Mouse (Mus musculus) hindbrain, embryonic 10.5 days (tissue): ENCODE data around the gene Ifnar1. TPM values are rescaled to one million over a fixed set of nuclear protein-coding genes. Genes with fewer than 3 reads are reported as not detected.
"Not testable (repeated sequence)": the region's sequence is repeated elsewhere in the genome, so short reads cannot be mapped to it uniquely, and the experiment has no call there.

Source experiments
- DNase-seq: peaks from one replicate; pipeline ENCODE4 v3.0.0-alpha.2; 2017; ENCODE audit warnings: low spot score
- H3K27ac ChIP-seq: fragments of 300-500 bp; sonication (generic); 2 replicates; pipeline ENCODE4 v1.5.1; 2016; ENCODE audit warnings: mild to moderate bottlenecking, moderate library complexity
- H3K27me3 ChIP-seq: fragments of 300-500 bp; sonication (generic); 2 replicates; pipeline ENCODE4 v1.6.1; 2016; ENCODE audit warnings: mild to moderate bottlenecking; ENCODE audit not compliant: poor library complexity, insufficient read depth, severe bottlenecking
- H3K36me3 ChIP-seq: fragments of 300-500 bp; sonication (generic); 2 replicates; pipeline ENCODE4 v1.6.1; 2016; ENCODE audit warnings: mild to moderate bottlenecking, moderate library complexity
- H3K4me1 ChIP-seq: fragments of 300-500 bp; sonication (generic); replicated peaks from 2 replicates; pipeline ENCODE4 v1.6.1; 2016; ENCODE audit warnings: mild to moderate bottlenecking
- H3K4me3 ChIP-seq: fragments of 300-500 bp; sonication (generic); 2 replicates; pipeline ENCODE4 v1.5.1; 2016; ENCODE audit warnings: mild to moderate bottlenecking, moderate library complexity
- H3K9me3 ChIP-seq: fragments of 300-500 bp; sonication (generic); 2 replicates; pipeline ENCODE4 v1.6.1; 2016; ENCODE audit warnings: mild to moderate bottlenecking, moderate library complexity
- WGBS: fragments of 180-500 bp; shearing (Covaris S2); methylation state at CpG from one replicate; pipeline ENCODE4 v1.1.7; 2016; 5-methylcytosine and 5-hydroxymethylcytosine counted together
- polyA plus RNA-seq: library from polyadenylated mRNA; unstranded; fragments of >200 nt; fragmentation: Nextera tagmentation; extraction: Ambion mirVana; gene quantifications from 2 replicates; pipeline ENCODE4 v1.2.1, GENCODE M21; 2016

Ifnar1 gene
- polyA plus RNA-seq, 1 experiment from 2014 or later, result 50.5 TPM

DNA sequence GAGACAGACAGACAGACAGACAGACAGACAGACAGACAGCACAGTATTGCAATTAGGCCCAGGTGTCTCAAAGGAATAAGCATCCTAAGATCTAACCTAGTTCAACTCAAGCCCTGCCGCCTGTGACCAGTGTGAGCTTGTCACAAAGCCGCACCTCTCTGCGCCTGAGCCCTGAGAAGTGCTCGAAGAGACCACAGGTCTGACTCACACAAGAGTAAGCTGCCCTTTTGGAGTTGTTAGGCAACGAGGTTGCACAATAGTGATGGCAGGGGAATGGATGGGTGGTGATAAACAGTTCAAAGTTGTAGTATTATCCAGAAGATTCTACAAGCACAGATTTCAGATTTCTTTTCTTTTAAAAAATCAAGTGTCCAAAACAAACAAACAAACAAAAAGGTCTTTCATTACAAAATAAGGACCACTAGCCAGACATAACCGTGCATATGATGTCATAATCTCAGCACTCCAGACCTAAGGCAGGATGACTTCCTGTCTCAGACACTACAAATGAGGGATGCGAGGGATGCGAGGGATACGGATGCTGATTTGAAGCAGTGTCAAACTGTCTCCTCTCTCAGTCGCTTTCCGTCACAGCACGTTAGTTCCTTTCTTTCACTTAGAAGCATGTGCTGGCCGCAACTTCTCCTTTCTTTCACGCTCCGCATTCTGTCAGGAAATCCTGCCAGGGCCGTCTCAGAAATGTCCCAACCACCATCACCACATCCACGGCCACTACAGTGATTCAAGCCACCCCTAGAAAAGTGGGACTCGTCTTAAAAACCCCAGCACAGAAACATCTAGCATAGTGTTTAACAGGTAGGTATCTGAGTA is 37.7 kb downstream of the Ifnar1 start:
- no peaks in the 10 kb centered on the region for H3K27me3 ChIP-seq
- peaks cover 5% of the 10 kb centered on the region; the same call in 1 of the 2 replicates for H3K4me1 ChIP-seq
- H3K36me3 ChIP-seq, result no peaks in the 10 kb centered on the region
- DNase-seq, result no peak
- no peaks in the 10 kb centered on the region for H3K9me3 ChIP-seq
- 72% methylated on average over 18 of the region's 18 CpGs for WGBS
- H3K27ac ChIP-seq, result no peak overlapping the region
- H3K4me3 ChIP-seq, result no peak overlapping the region

DNA sequence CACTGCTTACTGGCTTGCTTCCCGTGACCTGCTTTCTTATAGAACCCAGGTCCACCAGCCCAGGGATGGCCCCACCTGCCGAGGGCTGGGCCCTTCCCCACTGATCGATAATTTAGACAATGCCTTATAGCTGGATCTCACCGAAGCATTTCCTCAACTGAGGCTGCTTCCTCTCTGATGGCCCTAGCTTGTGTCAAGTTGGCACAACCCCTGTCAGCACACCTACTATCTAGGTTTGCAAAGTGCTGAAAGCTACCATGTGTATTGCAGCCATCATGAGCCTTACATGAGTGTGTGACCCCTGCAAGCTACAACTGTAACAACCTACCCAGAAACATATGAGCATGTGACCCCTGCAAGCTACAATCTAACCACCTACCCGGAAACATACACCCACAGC is 39.2 kb downstream of the Ifnar1 start:
- Histone ChIP-seq H3K9me3 (no peaks in the 10 kb centered on the region), H3K36me3 (no peaks in the 10 kb centered on the region), H3K4me1 (peaks cover 5% of the 10 kb centered on the region; the same call in 1 of the 2 replicates), H3K4me3 (no peak overlapping the region), H3K27ac (no peak overlapping the region), H3K27me3 (no peaks in the 10 kb centered on the region)
- DNase-seq, result no peak
- 90% methylated on average over 5 of the region's 5 CpGs for whole genome bisulfite sequencing

DNA sequence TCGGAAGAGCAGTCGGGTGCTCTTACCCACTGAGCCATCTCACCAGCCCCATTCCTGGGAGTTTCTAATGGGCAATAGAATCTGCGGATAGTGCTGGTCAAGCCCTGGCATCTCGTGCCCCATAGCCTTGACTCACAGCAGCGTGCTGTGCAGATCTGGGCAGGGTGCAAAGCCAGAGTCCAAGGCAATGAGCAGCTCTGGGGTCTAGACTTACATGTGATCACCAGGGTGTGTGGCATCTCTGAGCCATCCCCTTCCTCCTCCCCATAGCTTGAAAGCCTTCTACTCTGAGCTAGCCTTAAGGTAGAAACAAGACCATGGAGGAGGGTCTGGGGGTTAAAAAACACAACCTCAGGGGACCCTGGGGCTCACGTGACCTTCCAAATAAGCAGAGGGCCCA is 41.2 kb downstream of the Ifnar1 start:
- no peaks in the 10 kb centered on the region for H3K9me3 ChIP-seq
- H3K4me1 ChIP-seq, result peaks cover 5% of the 10 kb centered on the region; the same call in 1 of the 2 replicates
- DNase-seq, result no peak
- WGBS, result 93% methylated on average over 6 of the region's 6 CpGs
- no peaks in the 10 kb centered on the region for H3K27me3 ChIP-seq
- no peaks in the 10 kb centered on the region for H3K36me3 ChIP-seq
- no peak overlapping the region for H3K4me3 ChIP-seq
- H3K27ac ChIP-seq, result no peak overlapping the region

DNA sequence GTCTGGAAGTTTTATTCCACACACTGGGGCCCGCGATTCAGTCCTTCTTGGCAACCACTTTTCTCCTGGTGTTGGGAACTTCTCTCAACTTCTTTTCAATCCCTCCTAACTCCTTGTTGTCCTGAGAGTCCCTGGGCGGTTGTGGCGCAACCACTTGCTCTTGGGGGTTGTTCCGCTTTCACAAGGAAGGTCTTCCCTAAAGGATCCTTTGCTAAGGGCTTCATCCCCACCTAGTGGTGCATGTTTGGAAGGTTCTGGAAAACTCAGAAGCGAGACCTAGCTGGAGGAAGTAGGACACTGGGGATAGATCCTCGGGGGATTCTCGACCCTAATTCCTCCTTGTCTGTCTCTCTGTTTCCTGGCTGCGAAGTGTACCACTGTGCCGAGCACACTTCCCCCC is 42.0 kb downstream of the Ifnar1 start:
- no peaks in the 10 kb centered on the region for H3K9me3 ChIP-seq
- no peak overlapping the region for H3K4me3 ChIP-seq
- H3K27ac ChIP-seq, result no peak overlapping the region
- DNase-seq, result no peak
- H3K27me3 ChIP-seq, result no peaks in the 10 kb centered on the region
- 74% methylated on average over 10 of the region's 10 CpGs for WGBS
- no peaks in the 10 kb centered on the region for H3K36me3 ChIP-seq
- H3K4me1 ChIP-seq, result peaks cover 5% of the 10 kb centered on the region; the same call in 1 of the 2 replicates

DNA sequence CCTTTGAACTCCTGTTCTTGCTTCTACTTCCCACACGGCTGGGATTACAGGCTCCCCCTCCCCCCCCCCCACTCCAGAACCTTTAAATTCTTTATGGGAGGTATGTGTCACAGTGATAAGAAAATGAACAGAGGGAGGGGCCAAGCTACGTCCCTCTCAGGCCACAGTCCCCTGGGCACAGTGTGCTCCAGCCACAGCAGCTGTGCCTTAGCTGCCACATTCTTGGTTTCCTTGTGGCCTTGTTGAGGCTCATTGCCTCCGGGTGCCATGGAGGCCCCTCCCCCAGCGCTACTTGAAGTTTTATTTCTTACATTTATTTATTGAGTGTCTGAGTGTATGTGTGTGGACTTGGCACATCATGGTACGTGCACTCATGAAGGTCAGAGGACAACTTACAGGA is 42.5 kb downstream of the Ifnar1 start:
- DNase-seq, result no peak
- no peaks in the 10 kb centered on the region for H3K27me3 ChIP-seq
- no peak overlapping the region for H3K27ac ChIP-seq
- WGBS, result 74% methylated on average over 5 of the region's 5 CpGs
- H3K4me3 ChIP-seq, result no peak overlapping the region
- H3K36me3 ChIP-seq, result no peaks in the 10 kb centered on the region
- H3K4me1 ChIP-seq, result peaks cover 5% of the 10 kb centered on the region; the same call in 1 of the 2 replicates
- no peaks in the 10 kb centered on the region for H3K9me3 ChIP-seq

DNA sequence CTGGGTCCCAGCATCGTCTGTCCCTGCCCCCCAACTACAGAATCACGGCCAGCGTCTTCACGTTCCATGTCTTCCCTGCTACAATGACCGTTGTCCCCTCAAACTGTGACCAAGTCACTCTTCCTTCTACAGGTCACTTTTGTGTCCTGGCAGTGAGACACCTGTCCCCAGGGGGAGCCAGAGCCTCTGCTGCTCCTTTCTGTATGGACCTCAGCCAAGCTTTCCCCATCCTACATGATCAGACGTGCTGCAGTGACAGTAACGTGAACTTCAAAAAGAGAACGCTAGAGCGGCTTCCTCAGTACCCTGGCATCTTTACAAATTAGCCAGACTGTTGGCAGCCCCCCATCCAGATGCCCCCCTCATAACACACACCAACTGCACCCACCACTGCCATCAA is 43.5 kb downstream of the Ifnar1 start:
- H3K27me3 ChIP-seq, result no peaks in the 10 kb centered on the region
- no peaks in the 10 kb centered on the region for H3K36me3 ChIP-seq
- no peak overlapping the region for H3K4me3 ChIP-seq
- H3K9me3 ChIP-seq, result no peaks in the 10 kb centered on the region
- H3K27ac ChIP-seq, result no peak overlapping the region
- DNase-seq, result no peak
- H3K4me1 ChIP-seq, result 0 out of 2 replicates have a peak, but pooled peaks cover 5% of the 10 kb centered on the region
- 90% methylated on average over 9 of the region's 9 CpGs for WGBS

DNA sequence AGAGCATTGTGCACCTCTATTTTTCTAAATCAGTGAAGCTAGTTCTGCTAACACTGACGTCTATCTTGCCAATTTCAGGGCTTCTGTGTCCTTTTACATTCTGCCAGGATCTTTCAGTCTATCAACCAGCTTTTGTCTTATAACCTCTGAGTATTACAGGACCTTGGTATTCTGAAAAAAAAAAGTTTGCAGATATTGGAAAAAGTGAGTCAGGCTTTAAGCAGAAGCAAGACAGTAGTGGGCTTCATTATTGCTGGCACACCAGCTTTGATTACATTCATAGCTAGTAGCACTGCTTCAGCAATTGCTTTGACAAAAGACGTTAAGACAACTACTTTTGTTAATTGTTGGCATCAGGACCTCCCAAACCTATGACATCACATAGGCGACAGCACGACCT is 45.8 kb downstream of the Ifnar1 start:
- not testable (repeated sequence) for H3K9me3 ChIP-seq, H3K4me3 ChIP-seq, H3K27ac ChIP-seq, H3K4me1 ChIP-seq, DNase-seq, H3K36me3 ChIP-seq, H3K27me3 ChIP-seq
- 75% methylated on average over 4 of the region's 4 CpGs for WGBS

DNA sequence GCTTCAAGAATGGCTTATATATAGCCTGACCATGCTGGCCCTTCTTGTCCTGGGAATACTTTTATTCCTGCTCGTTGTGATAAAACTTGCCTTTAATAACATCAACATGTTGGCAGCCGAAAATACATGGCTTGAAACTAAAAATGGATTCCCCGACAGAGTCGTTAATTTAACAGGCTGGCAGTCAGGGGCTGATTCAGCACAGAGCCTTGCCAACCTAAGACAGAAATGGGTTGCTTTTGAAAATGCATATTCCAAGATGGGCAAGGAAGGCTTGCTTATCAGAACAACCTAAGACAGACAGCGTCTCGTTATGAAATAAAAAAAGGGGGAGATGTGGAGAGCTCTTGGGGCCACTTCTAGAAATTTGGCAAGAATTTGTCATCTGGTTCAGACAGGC is 46.8 kb downstream of the Ifnar1 start:
- H3K4me1 ChIP-seq, result 0 out of 2 replicates have a peak, but pooled peaks cover 5% of the 10 kb centered on the region
- 91% methylated on average over 6 of the region's 6 CpGs for WGBS
- no peak overlapping the region for H3K27ac ChIP-seq
- no peak overlapping the region for H3K4me3 ChIP-seq
- no peaks in the 10 kb centered on the region for H3K9me3 ChIP-seq
- H3K27me3 ChIP-seq, result no peaks in the 10 kb centered on the region
- H3K36me3 ChIP-seq, result no peaks in the 10 kb centered on the region
- no peak for DNase-seq

DNA sequence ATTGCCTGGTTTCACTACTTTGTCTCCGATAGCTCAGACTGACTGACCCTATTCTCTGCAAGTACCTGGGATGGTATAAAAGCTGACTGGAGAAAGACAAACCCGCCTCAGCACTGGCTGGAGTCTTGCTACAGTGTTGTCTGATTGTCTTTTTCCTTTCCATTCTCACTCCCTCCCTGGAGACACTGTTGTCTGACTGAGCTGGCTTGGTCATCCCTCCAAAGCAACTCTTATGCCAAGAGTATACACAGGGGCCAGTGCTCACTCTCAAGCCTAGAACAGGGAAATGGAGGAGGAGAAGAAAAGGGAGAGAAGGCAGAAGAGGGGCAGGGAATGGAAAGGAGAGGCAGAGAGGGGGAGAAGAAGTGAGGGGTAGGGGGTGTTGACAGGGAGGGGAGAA is 47.4 kb downstream of the Ifnar1 start:
- Histone ChIP-seq H3K36me3 (no peaks in the 10 kb centered on the region), H3K27ac (no peak overlapping the region), H3K9me3 (no peaks in the 10 kb centered on the region), H3K27me3 (no peaks in the 10 kb centered on the region), H3K4me1 (0 out of 2 replicates have a peak, but pooled peaks cover 2% of the 10 kb centered on the region), H3K4me3 (no peak overlapping the region)
- DNase-seq, result no peak
- WGBS, result 60% methylated on average over 2 of the region's 2 CpGs

DNA sequence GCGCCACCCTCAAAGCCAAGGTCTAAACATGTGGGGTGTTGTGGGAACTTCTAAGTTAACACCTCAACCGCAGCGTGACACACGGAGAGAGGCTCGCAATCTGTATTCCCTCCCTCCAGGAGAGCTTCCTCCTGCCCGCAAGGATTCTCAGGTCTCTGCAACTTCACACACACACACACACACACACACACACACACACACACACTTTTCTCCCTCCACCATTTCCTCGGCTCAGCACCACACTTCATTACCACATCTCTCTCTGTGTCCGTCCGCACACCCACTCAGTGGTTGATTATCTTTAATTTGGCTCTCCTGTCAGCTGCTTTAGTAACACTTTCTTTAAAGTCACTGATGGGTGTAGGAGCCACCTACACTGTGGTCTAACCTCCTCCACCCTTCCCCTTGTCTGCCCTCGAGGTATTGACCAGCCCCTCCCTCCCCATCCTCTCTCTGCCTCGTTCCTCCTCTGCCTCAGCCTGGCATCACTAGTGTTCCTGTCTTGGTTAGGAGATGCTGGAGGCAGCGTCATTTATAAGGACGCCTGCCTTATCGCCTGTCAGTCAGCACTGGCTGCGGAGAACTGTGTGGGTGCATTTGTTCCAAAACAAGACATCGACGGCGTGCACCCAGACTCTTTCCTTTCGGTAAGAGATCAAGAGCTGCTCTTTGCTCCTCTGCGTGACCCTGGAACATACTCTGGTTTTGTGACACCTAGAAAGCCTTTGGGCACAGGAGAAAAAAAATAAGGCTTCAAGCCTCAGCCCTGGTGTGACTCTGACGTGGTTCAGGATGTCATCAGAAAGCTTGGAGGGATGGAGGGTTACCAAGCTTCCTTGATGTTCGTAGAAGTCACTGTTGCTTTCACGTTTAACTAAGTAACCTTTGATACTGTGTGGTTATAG is 48.3 kb downstream of the Ifnar1 start:
- no peak for DNase-seq
- no peaks in the 10 kb centered on the region for H3K9me3 ChIP-seq
- H3K27ac ChIP-seq, result no peak overlapping the region
- no peak overlapping the region for H3K4me3 ChIP-seq
- 75% methylated on average over 23 of the region's 23 CpGs for WGBS
- no peaks in the 10 kb centered on the region for H3K36me3 ChIP-seq
- H3K4me1 ChIP-seq, result no peaks in the 10 kb centered on the region; the same call in 1 of the 2 replicates
- H3K27me3 ChIP-seq, result no peaks in the 10 kb centered on the region

DNA sequence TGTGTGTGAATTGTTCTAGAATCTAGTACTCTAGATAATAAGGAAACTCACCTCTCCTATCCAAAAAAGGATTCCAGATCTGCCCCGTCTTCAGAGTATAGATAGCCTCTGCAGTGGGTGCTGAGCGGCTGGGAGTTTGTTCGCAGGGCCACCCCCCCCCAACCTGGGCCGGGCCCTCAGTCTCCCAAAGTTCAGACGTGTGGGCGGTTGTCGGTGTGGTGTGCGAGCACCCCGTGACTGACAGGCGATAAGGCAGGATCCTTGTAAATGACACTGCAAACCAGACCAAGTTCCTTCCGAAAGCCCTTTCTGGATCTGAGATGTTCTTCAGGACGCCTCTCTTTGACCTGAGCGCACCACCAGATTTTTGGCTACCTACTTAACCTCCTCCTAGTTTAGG is 49.4 kb downstream of the Ifnar1 start:
- peak; percentile 88 for DNase-seq
- WGBS, result 54% methylated on average over 13 of the region's 13 CpGs
- H3K4me3 ChIP-seq, result no peak overlapping the region
- H3K4me1 ChIP-seq, result no peaks in the 10 kb centered on the region; the same call in 1 of the 2 replicates
- H3K36me3 ChIP-seq, result no peaks in the 10 kb centered on the region
- H3K27me3 ChIP-seq, result no peaks in the 10 kb centered on the region
- H3K27ac ChIP-seq, result no peak overlapping the region
- H3K9me3 ChIP-seq, result no peaks in the 10 kb centered on the region

DNA sequence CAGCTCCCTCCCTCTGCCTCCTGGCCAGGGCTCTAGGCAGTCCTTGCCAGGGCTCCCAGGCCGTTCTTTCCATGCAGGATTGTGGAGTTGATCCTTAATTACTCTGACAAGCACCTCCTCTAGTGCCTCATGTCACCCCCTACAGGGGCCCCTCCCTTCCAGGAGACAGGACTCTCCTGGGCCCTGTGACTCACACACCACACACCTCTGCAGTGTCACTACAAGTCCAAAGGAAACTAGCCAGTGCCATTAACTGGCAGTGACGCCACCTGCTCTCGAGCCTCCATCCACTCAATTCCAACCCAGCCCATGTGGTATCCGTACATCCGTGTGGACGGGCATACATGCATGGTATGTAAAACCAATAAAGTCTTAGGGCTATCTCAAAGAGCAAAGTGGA is 49.9 kb downstream of the Ifnar1 start:
- Histone ChIP-seq H3K4me1 (no peaks in the 10 kb centered on the region; the same call in 1 of the 2 replicates), H3K27ac (no peak overlapping the region), H3K4me3 (no peak overlapping the region), H3K27me3 (no peaks in the 10 kb centered on the region), H3K36me3 (no peaks in the 10 kb centered on the region), H3K9me3 (no peaks in the 10 kb centered on the region)
- 83% methylated on average over 6 of the region's 6 CpGs for WGBS
- no peak for DNase-seq

DNA sequence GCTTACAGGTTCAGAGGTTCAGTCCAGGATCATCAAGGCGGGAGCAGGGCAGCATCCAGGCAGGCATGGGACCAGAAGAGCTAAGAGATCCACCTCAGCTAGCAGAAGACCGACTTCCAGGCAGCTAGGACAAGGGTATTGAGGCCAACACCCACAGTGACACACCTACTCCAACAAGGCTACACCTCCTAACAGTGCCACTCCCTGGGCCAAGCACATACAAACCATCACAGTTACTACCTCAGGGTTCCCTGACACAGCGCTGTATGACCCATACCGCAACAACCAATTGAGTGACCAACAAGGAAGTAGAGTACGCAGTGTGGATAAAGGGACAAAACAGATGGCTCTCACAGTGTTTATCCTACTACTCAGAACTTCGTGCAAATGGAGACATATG is 51.3 kb downstream of the Ifnar1 start:
- H3K4me1 ChIP-seq, result peaks cover 2% of the 10 kb centered on the region; the same call in 1 of the 2 replicates
- 89% methylated on average over 6 of the region's 6 CpGs for WGBS

More for the DNA sequence above, 51.3 kb downstream of the Ifnar1 start:
- no peak overlapping the region for H3K27ac ChIP-seq
- no peaks in the 10 kb centered on the region for H3K27me3 ChIP-seq
- no peaks in the 10 kb centered on the region for H3K36me3 ChIP-seq
- DNase-seq, result no peak
- H3K4me3 ChIP-seq, result no peak overlapping the region
- H3K9me3 ChIP-seq, result no peaks in the 10 kb centered on the region
